Mouse (Mus musculus): ENCODE results near the gene Stx6.

GRCm38 (mm10) chr1:155251596-155251995 is 93.1 kb downstream of the Stx6 start:
- TF ChIP-seq CTCF (IDR thresholded peaks at IDR 0.05; ENCODE audit: control insufficient read depth, insufficient read depth, insufficient replicate concordance, low read depth, low read length) (no peak), POLR2A (IDR thresholded peaks at IDR 0.05; ENCODE audit: control insufficient read depth, low read depth, low read length) (no peak)
